Mouse (Mus musculus) lung, postnatal 0 days (tissue): ENCODE results near the gene Cic. TPM values are rescaled to one million over a fixed set of nuclear protein-coding genes. Genes with fewer than 3 reads are reported as not detected.

Experiments used
- ATAC-seq: fragments of 200-750 bp; cut with Nextera tagmentation; 2 replicates; pipeline ENCODE4 v1.8.0; 2017; ENCODE audit warnings: moderate library complexity
- DNase-seq: peaks from one replicate; pipeline ENCODE4 v3.0.0-alpha.2; 2016; ENCODE audit warnings: low spot score
- H3K27ac ChIP-seq: fragments of 300-500 bp; sonication (generic); 2 replicates; pipeline ENCODE4 v1.5.1; 2014; ENCODE audit warnings: antibody characterized with exemption, mild to moderate bottlenecking, low read length, mixed read lengths
- H3K27me3 ChIP-seq: fragments of 300-500 bp; sonication (generic); replicated peaks from 2 replicates; pipeline ENCODE4 v1.6.1; 2014; ENCODE audit warnings: low read length, mixed read lengths; ENCODE audit not compliant: insufficient read depth
- H3K36me3 ChIP-seq: fragments of 300-500 bp; sonication (generic); 2 replicates; pipeline ENCODE4 v1.6.1; 2014; ENCODE audit warnings: low read length, mixed read lengths; ENCODE audit not compliant: insufficient read depth
- H3K4me1 ChIP-seq: fragments of 300-500 bp; sonication (generic); 2 replicates; pipeline ENCODE4 v1.6.1; 2014; ENCODE audit warnings: antibody characterized with exemption, low read depth, low read length, mixed read lengths; ENCODE audit not compliant: insufficient read depth
- H3K4me2 ChIP-seq: fragments of 300-500 bp; sonication (generic); replicated peaks from 2 replicates; pipeline ENCODE4 v1.6.1; 2014; ENCODE audit warnings: low read depth, mild to moderate bottlenecking, low read length, moderate library complexity, mixed read lengths
- H3K4me3 ChIP-seq: fragments of 300-500 bp; sonication (generic); 2 replicates; pipeline ENCODE4 v1.5.1; 2014; ENCODE audit warnings: low read depth, low read length
- H3K9ac ChIP-seq: fragments of 300-500 bp; sonication (generic); replicated peaks from 2 replicates; pipeline ENCODE4 v1.6.1; 2014; ENCODE audit warnings: low read depth, mild to moderate bottlenecking
- H3K9me3 ChIP-seq: fragments of 300-500 bp; sonication (generic); 2 replicates; pipeline ENCODE4 v1.6.1; 2016; ENCODE audit warnings: low read length, mixed read lengths
- CTCF ChIP-seq: IDR thresholded peaks from 2 replicates; pipeline ENCODE4 v1.5.1; 2016; ENCODE audit warnings: antibody characterized with exemption, mild to moderate bottlenecking
- EP300 ChIP-seq: IDR thresholded peaks from 2 replicates; pipeline ENCODE4 v1.6.1; 2016; ENCODE audit warnings: antibody characterized with exemption, mild to moderate bottlenecking, control low read depth
- WGBS: fragments of 180-500 bp; shearing (Covaris S2); extraction: QIAGEN DNeasy Blood & Tissue Kit; methylation state at CpG from one replicate; pipeline ENCODE4 v1.1.7; 2014; 5-methylcytosine and 5-hydroxymethylcytosine counted together
- polyA plus RNA-seq: library from polyadenylated mRNA; unstranded; fragments of >200 nt; fragmentation: Nextera tagmentation; extraction: Ambion mirVana; gene quantifications from 2 replicates; pipeline ENCODE4 v1.2.1, GENCODE M21; 2015

Cic gene
- polyA plus RNA-seq, 1 experiment from 2014 or later: 26.5 TPM

- Histone ChIP-seq H3K4me2 (no peak overlapping the region), H3K27me3 (no peaks in the 10 kb centered on the region), H3K27ac (no peak overlapping the region), H3K9ac (no peak overlapping the region), H3K36me3 (peaks cover 52% of the 10 kb centered on the region), H3K4me3 (no peak overlapping the region), H3K9me3 (no peaks in the 10 kb centered on the region), H3K4me1 (0 out of 2 replicates have a peak, but pooled peaks cover 2% of the 10 kb centered on the region)
- DNase-seq (no peak), ATAC-seq (no peak)
- TF ChIP-seq CTCF (no peak), EP300 (no peak)
- WGBS: 53% methylated on average over 7 of the region's 7 CpGs
Measured at GRCm38 (mm10) chr7:25292107-25292506, 24.6 kb downstream of the Cic start.

GRCm38 (mm10) chr7:25293191-25293739 is 25.8 kb downstream of the Cic start:
- WGBS: 70% methylated on average over 10 of the region's 10 CpGs
- Histone ChIP-seq H3K9ac (no peak overlapping the region), H3K36me3 (peaks cover 43% of the 10 kb centered on the region), H3K9me3 (no peaks in the 10 kb centered on the region), H3K27ac (no peak overlapping the region), H3K4me1 (0 out of 2 replicates have a peak, but pooled peaks cover 3% of the 10 kb centered on the region), H3K4me2 (no peak overlapping the region), H3K4me3 (no peak overlapping the region), H3K27me3 (no peaks in the 10 kb centered on the region)
- DNase-seq (no peak), ATAC-seq (no peak)
- no peak for TF ChIP-seq EP300
- TF ChIP-seq CTCF: no peak

GRCm38 (mm10) chr7:25294495-25294894 is 27.0 kb downstream of the Cic start:
- TF ChIP-seq EP300 (no peak), CTCF (no peak)
- peaks cover 31% of the 10 kb centered on the region; the same call in 1 of the 2 replicates for H3K36me3 ChIP-seq
- H3K27me3 ChIP-seq: no peaks in the 10 kb centered on the region
- WGBS: 89% methylated on average over 4 of the region's 4 CpGs
- H3K9ac ChIP-seq: no peak overlapping the region
- no peak for ATAC-seq
- H3K4me2 ChIP-seq: no peak overlapping the region
- no peak for DNase-seq
- no peaks in the 10 kb centered on the region for H3K9me3 ChIP-seq
- no peak overlapping the region for H3K27ac ChIP-seq
- H3K4me1 ChIP-seq: 0 out of 2 replicates have a peak, but pooled peaks cover 3% of the 10 kb centered on the region
- H3K4me3 ChIP-seq: no peak overlapping the region

- peaks cover 25% of the 10 kb centered on the region; the same call in 1 of the 2 replicates for H3K36me3 ChIP-seq
- H3K4me3 ChIP-seq: no peak overlapping the region
- H3K9ac ChIP-seq: no peak overlapping the region
- TF ChIP-seq EP300: no peak
- TF ChIP-seq CTCF: no peak
- no peaks in the 10 kb centered on the region for H3K27me3 ChIP-seq
- 87% methylated on average over 12 of the region's 12 CpGs for WGBS
- no peak overlapping the region for H3K27ac ChIP-seq
- no peak overlapping the region for H3K4me2 ChIP-seq
- H3K4me1 ChIP-seq: 0 out of 2 replicates have a peak, but pooled peaks cover 3% of the 10 kb centered on the region
- DNase-seq (no peak), ATAC-seq (no peak)
- no peaks in the 10 kb centered on the region for H3K9me3 ChIP-seq
Measured at GRCm38 (mm10) chr7:25294960-25295722, 27.6 kb downstream of the Cic start.

- ATAC-seq: peak; percentile 18
- DNase-seq: peak; percentile 34
- H3K4me3 ChIP-seq: peak overlapping the region; percentile 64
- no peak for TF ChIP-seq EP300
- no peak for TF ChIP-seq CTCF
- WGBS: under 1% methylated on average over 21 of the region's 21 CpGs
- no peaks in the 10 kb centered on the region for H3K9me3 ChIP-seq
- H3K27ac ChIP-seq: peak overlapping the region; percentile 84
- H3K4me2 ChIP-seq: peak overlapping the region; percentile 97
- 0 out of 2 replicates have a peak, but pooled peaks cover 3% of the 10 kb centered on the region for H3K4me1 ChIP-seq
- H3K36me3 ChIP-seq: peaks cover 10% of the 10 kb centered on the region; the same call in 1 of the 2 replicates
- H3K9ac ChIP-seq: peak overlapping the region; percentile 55
- H3K27me3 ChIP-seq: no peaks in the 10 kb centered on the region
Measured at GRCm38 (mm10) chr7:25296945-25297453, 29.5 kb downstream of the Cic start.
